Mouse (Mus musculus) activated CD4-positive, CD25-positive, alpha-beta regulatory T cell, adult 4 months (primary cell): Measurements from ENCODE around the gene Gm45337. TPM values are rescaled to one million over a fixed set of nuclear protein-coding genes. Genes with fewer than 3 reads are reported as not detected.

Experiments
- ATAC-seq: one replicate; pipeline ENCODE4 v1.8.0; 2017
- polyA plus RNA-seq, 2 experiments: library from polyadenylated mRNA; unstranded; fragments of 100-300 nt; shearing (Covaris generic); gene quantifications; one replicate each; pipeline ENCODE4 v1.2.1; 2017

Gene Gm45337
- polyA plus RNA-seq, 2 experiments from 2014 or later, result not detected

DNA sequence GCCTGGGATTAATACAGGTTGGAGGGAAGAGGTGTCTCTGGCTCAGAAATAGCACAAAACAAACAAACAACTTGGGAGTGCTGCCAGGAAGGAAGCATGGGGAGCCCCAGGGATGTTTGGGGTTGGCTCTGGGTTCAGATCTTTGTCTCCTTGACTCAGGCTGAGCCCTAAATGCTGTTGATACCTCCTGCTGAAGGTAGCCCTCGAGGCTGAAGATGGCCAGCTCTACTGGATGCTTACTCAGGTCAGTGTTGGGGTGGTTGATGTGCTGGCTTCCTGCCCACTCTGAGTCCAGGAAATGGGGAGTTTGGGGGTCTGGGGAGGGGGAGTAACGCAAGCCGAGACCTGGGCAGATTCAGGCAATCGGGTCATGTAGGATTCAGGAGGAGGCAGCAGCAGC lies 47.7 kb downstream of the Gm45337 start:
- no peak for ATAC-seq

DNA sequence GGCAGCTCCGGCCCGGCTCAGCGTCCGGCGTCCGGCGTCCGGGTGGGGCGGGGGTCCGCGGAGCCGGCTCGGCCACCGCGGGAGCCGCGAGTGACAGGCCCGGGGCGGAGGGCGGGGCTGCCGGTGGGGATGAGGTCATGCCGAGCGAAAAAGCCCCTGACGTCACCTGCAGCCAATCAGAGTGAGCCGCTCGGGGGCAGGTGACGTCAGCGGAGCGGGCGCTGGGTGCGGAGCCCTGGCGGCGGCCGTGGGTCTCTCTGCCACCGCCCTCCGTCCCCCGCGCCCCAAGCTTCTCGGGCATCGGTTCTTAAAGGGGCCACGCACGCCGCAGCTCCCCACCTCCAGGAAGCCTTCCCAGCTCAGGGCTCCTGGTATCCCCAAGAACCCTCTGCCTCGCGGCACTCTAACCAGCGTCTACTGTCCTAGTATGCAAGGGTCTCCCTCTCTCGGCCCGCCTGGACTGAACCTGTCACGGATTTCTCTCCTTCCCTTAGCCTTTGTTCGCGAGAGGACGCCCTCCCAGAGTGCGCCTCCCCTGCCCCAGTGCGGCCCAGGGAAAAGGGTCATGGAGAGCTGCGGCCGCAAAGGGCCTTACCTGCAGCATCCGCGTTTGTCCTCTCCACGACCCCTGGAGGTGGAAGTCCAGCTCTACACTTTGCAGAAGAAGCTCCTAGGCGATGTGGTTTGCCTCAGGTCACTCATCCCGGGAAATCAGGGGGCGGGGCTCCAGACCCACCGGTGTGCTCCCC lies 49.0 kb downstream of the Gm45337 start, which contains the start of gene Dusp8:
Gene Dusp8, minus strand, starts transcription at position 661 of the 749 bp plus-strand sequence.
- peak; percentile 92 for ATAC-seq

DNA sequence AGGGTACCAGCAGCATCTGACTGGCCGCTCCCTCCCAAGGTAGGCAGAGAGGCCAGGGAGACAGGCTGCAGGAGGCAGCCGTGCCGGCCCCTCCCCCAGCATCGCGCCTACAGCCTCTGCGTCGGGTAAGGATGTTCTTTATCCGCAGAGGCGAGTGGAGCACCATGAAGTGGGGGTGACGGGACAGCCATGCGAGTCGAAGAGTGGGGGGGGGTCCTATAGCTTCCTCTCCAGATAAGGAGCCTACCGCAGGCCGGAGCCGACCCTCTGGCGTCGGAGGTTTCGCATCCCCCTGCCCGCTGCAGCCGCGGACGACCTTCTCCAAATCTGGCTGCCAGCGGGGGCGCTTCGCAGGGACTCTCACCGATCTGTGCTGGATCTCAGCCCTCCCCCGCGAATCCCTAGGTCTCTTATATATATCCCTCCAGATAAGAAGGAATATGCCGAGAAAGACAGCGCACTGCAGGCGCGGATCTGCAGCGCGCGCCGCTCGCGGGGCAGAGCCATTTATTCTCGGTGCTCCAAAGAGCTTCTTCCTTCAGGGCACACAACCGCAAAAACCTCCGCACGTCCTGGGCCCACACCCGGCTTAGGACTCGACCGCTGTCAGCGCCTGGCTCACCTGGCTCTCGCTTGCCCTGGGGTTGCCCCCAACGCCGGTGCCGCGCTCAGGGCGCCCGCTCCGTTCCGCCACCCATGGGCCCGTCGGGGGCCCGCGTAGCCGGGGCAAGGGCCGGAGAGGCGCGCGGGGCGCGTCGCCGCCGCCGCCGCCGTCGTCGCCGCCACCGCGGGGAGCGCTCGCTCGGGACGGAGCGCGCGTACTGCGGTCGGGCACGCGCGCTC lies 49.9 kb downstream of the Gm45337 start:
- peak; percentile 4 for ATAC-seq

DNA sequence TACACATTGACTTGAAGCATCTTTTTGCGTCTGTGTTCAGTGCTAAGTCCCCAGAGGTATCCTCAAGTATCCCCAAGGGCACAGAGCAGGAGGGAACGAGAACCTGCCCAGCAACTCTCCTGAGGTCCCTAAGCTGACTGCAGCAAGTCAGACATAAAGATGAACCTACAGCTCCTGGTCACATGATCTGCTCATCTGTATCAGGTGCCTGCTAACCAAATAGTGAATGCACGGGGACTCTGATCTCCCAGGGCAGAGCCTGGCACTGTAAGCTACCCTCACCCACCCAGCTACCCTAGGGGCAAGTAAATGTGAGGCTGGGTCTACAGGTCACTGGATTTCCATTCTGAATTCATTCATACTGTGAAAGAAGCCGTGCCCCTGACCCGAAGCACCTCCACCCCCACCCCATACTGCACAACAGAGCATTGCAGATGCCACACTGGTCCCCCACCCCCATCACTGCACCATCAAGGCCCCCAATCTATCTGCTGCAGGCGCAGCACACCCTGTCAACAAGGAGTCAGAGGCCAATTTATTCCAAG lies 50.6 kb downstream of the Gm45337 start:
- ATAC-seq, result no peak

Other genes with a start within 250 kb of the Gm45337 start
- 10 to 100 TPM; 22.4 to 23.8 TPM for gene Tollip, start 226.1 kb downstream of the Gm45337 start, polyA plus RNA-seq
- gene Brsk2, start 194.9 kb downstream of the Gm45337 start, polyA plus RNA-seq, result under 1 TPM; 0.21 to 0.45 TPM
- 10 to 100 TPM; 55.7 to 62.4 TPM for gene Mob2, start 83.5 kb downstream of the Gm45337 start, polyA plus RNA-seq
- gene Dusp8, start 48.8 kb downstream of the Gm45337 start, polyA plus RNA-seq, result under 1 TPM; 0.09 to 0.16 TPM
- gene Gm45618, start 23.9 kb downstream of the Gm45337 start, polyA plus RNA-seq, result not detected
- gene Gm39115, start 8.6 kb downstream of the Gm45337 start, polyA plus RNA-seq, result not detected
- gene Gm29735, start 12.5 kb upstream of the Gm45337 start, polyA plus RNA-seq, result not detected
- gene Gm4553, start 21.1 kb upstream of the Gm45337 start, polyA plus RNA-seq, result not detected
- gene Krtap5-2, start 31.4 kb upstream of the Gm45337 start, polyA plus RNA-seq, result not detected
- gene Gm10153, start 45.8 kb upstream of the Gm45337 start, polyA plus RNA-seq, result not detected
- not detected for gene Krtap5-3, start 56.8 kb upstream of the Gm45337 start, polyA plus RNA-seq
- not detected for gene Gm7579, start 67.3 kb upstream of the Gm45337 start, polyA plus RNA-seq
- not detected for gene Krtap5-5, start 85.4 kb upstream of the Gm45337 start, polyA plus RNA-seq
- not detected for gene Gm40460, start 96.5 kb upstream of the Gm45337 start, polyA plus RNA-seq
- not detected for gene Gm2431, start 113.7 kb upstream of the Gm45337 start, polyA plus RNA-seq
- not detected for gene Gm4559, start 129.8 kb upstream of the Gm45337 start, polyA plus RNA-seq
- not detected for gene Krtap5-1, start 152.5 kb upstream of the Gm45337 start, polyA plus RNA-seq
- not detected for gene Krtap5-4, start 158.9 kb upstream of the Gm45337 start, polyA plus RNA-seq
- 1 to 10 TPM; 1.9 to 2.5 TPM for gene Ifitm10, start 229.1 kb upstream of the Gm45337 start, polyA plus RNA-seq
- not detected for gene Gm49369, start 238.1 kb upstream of the Gm45337 start, polyA plus RNA-seq
- gene Ctsd, start 243.4 kb upstream of the Gm45337 start, polyA plus RNA-seq, result 100 to 1,000 TPM; 287 to 288 TPM